Mouse (Mus musculus) stomach, postnatal 0 days (tissue): ENCODE data around the gene Nek10. TPM values are rescaled to one million over a fixed set of nuclear protein-coding genes. Genes with fewer than 3 reads are reported as not detected.
A peak's percentile ranks its signal among the peaks of the same experiment; 100 is the strongest.

ENCODE experiments used
- ATAC-seq: fragments of 200-750 bp; cut with Nextera tagmentation; 2 replicates; pipeline ENCODE4 v1.8.0; 2017; ENCODE audit not compliant: low FRiP score, low TSS enrichment
- DNase-seq: peaks from one replicate; pipeline ENCODE4 v3.0.0-alpha.2; 2016; ENCODE audit warnings: low spot score
- H3K27ac ChIP-seq: fragments of 300-500 bp; sonication (generic); replicated peaks from 2 replicates; pipeline ENCODE4 v1.5.1; 2014; ENCODE audit warnings: mild to moderate bottlenecking, control low read depth
- H3K27me3 ChIP-seq: fragments of 300-500 bp; sonication (generic); 2 replicates; pipeline ENCODE4 v1.6.1; 2014; ENCODE audit warnings: low read length; ENCODE audit not compliant: control insufficient read depth, insufficient read depth
- H3K36me3 ChIP-seq: fragments of 300-500 bp; sonication (generic); 2 replicates; pipeline ENCODE4 v1.6.1; 2014; ENCODE audit warnings: low read length, mixed read lengths; ENCODE audit not compliant: control insufficient read depth, insufficient read depth
- H3K4me1 ChIP-seq: fragments of 300-500 bp; sonication (generic); replicated peaks from 2 replicates; pipeline ENCODE4 v1.6.1; 2014; ENCODE audit warnings: antibody characterized with exemption; ENCODE audit not compliant: control insufficient read depth, insufficient read depth
- H3K4me2 ChIP-seq: fragments of 300-500 bp; sonication (generic); replicated peaks from 2 replicates; pipeline ENCODE4 v1.6.1; 2014; ENCODE audit warnings: low read depth, mild to moderate bottlenecking, control low read depth, moderate library complexity
- H3K4me3 ChIP-seq: fragments of 300-500 bp; sonication (generic); 2 replicates; pipeline ENCODE4 v1.5.1; 2014; ENCODE audit warnings: low read depth, low read length, control low read depth
- H3K9ac ChIP-seq: fragments of 300-500 bp; sonication (generic); 2 replicates; pipeline ENCODE4 v1.6.1; 2014; ENCODE audit warnings: mild to moderate bottlenecking, low read length, control low read depth, mixed read lengths
- H3K9me3 ChIP-seq: fragments of 300-500 bp; sonication (generic); 2 replicates; pipeline ENCODE4 v1.6.1; 2016; ENCODE audit warnings: low read length; ENCODE audit not compliant: control insufficient read depth
- CTCF ChIP-seq: IDR thresholded peaks from 2 replicates; pipeline ENCODE4 v1.5.1; 2016; ENCODE audit warnings: antibody characterized with exemption, low read depth, mild to moderate bottlenecking, moderate library complexity
- EP300 ChIP-seq: optimal IDR thresholded peaks from 2 replicates; pipeline ENCODE3; 2016; ENCODE audit warnings: antibody characterized with exemption
- WGBS: fragments of 180-500 bp; shearing (Covaris S2); extraction: QIAGEN DNeasy Blood & Tissue Kit; methylation state at CpG from one replicate; pipeline ENCODE4 v1.1.7; 2014; 5-methylcytosine and 5-hydroxymethylcytosine counted together
- polyA plus RNA-seq: library from polyadenylated mRNA; unstranded; fragments of >200 nt; fragmentation: Nextera tagmentation; extraction: Ambion mirVana; gene quantifications from 2 replicates; pipeline ENCODE4 v1.2.1, GENCODE M21; 2015

Nek10 gene
- polyA plus RNA-seq, 1 experiment from 2014 or later: 0.02 TPM

GRCm38 (mm10) chr14:14833498-14833897, 30.3 kb downstream of the Nek10 start:
- no peak for TF ChIP-seq EP300
- TF ChIP-seq CTCF: no peak
- Histone ChIP-seq H3K4me1 (peaks cover 2% of the 10 kb centered on the region; the same call in 1 of the 2 replicates), H3K9ac (no peak overlapping the region), H3K9me3 (no peaks in the 10 kb centered on the region), H3K4me2 (no peak overlapping the region), H3K4me3 (no peak overlapping the region), H3K27me3 (no peaks in the 10 kb centered on the region), H3K36me3 (no peaks in the 10 kb centered on the region), H3K27ac (no peak overlapping the region)
- 77% methylated on average over 1 of the region's 1 CpGs for WGBS
- DNase-seq (no peak), ATAC-seq (no peak)

DNA sequence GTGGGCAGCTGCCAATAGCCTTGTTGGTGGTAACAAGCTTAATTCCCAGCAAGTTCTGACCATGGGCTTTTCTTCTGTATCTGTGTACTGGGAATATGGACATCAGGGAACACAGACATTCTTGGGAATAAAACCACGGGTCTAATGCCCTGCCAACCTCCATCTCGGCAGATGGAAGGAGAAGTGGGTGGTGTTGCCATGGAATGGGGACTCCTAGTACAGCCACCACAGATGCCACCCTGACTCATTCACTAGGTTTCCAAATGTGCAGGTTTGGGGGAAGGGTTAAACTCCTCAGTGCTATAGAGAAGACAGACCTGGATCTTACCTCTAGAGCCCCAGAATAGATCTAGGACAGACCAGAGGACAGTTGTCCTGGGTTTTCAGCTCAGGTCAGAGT, 31.1 kb downstream of the Nek10 start:
- H3K36me3 ChIP-seq: no peaks in the 10 kb centered on the region
- no peak overlapping the region for H3K4me2 ChIP-seq
- no peaks in the 10 kb centered on the region for H3K27me3 ChIP-seq
- H3K9ac ChIP-seq: no peak overlapping the region
- H3K27ac ChIP-seq: no peak overlapping the region
- no peak overlapping the region for H3K4me3 ChIP-seq
- H3K4me1 ChIP-seq: peaks cover 2% of the 10 kb centered on the region; the same call in 1 of the 2 replicates
- TF ChIP-seq EP300 (no peak), CTCF (no peak)
- DNase-seq: no peak
- no peak for ATAC-seq
- WGBS: 88% methylated on average over 2 of the region's 2 CpGs
- no peaks in the 10 kb centered on the region for H3K9me3 ChIP-seq

DNA sequence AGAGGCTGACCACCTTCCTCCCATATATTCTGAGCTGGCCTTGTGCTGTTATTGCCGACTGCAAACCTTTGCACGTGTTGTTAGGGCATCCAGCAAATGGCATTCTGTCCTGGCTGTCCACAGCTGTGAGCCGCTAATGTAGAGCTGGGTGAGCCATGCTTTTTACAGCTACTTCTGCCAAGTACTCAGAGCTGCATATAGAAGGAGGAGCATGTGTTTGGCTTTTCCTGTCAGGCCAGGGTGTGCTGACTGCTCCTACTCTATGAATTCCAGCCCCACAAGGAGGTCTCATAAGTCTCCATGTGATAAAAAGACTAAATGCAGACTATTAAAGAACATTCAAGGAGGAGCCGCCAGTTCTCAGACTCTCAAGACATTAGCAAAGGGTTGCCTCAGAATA, 34.4 kb downstream of the Nek10 start:
- Histone ChIP-seq H3K4me1 (peaks cover 2% of the 10 kb centered on the region; the same call in 1 of the 2 replicates), H3K4me3 (no peak overlapping the region), H3K4me2 (no peak overlapping the region), H3K36me3 (no peaks in the 10 kb centered on the region), H3K9me3 (no peaks in the 10 kb centered on the region), H3K27ac (0 out of 2 replicates have a peak overlapping the region, but pooled peaks have one; percentile 53), H3K9ac (no peak overlapping the region), H3K27me3 (no peaks in the 10 kb centered on the region)
- ATAC-seq (no peak), DNase-seq (no peak)
- no peak for TF ChIP-seq EP300
- no peak for TF ChIP-seq CTCF
- WGBS: 47% methylated on average over 4 of the region's 4 CpGs

- no peaks in the 10 kb centered on the region for H3K36me3 ChIP-seq
- no peak overlapping the region for H3K9ac ChIP-seq
- no peak overlapping the region for H3K4me3 ChIP-seq
- TF ChIP-seq EP300: no peak
- no peak for TF ChIP-seq CTCF
- H3K9me3 ChIP-seq: no peaks in the 10 kb centered on the region
- ATAC-seq: no peak
- H3K27ac ChIP-seq: no peak overlapping the region
- DNase-seq: no peak
- no peaks in the 10 kb centered on the region for H3K27me3 ChIP-seq
- H3K4me1 ChIP-seq: no peaks in the 10 kb centered on the region; the same call in 1 of the 2 replicates
- WGBS: 22% methylated on average over 1 of the region's 1 CpGs
- H3K4me2 ChIP-seq: no peak overlapping the region
Measured at GRCm38 (mm10) chr14:14838109-14838508, 34.9 kb downstream of the Nek10 start.

GRCm38 (mm10) chr14:14842734-14843530, 39.7 kb downstream of the Nek10 start:
- no peaks in the 10 kb centered on the region for H3K9me3 ChIP-seq
- no peak for TF ChIP-seq CTCF
- no peak for TF ChIP-seq EP300
- H3K4me2 ChIP-seq: no peak overlapping the region
- no peak overlapping the region for H3K4me3 ChIP-seq
- no peak overlapping the region for H3K27ac ChIP-seq
- no peak overlapping the region for H3K9ac ChIP-seq
- DNase-seq (peak; percentile 27), ATAC-seq (peak; percentile 64; the same call in 1 of the 2 replicates)
- H3K36me3 ChIP-seq: no peaks in the 10 kb centered on the region
- no peaks in the 10 kb centered on the region for H3K4me1 ChIP-seq
- H3K27me3 ChIP-seq: no peaks in the 10 kb centered on the region
- 61% methylated on average over 8 of the region's 8 CpGs for WGBS

DNA sequence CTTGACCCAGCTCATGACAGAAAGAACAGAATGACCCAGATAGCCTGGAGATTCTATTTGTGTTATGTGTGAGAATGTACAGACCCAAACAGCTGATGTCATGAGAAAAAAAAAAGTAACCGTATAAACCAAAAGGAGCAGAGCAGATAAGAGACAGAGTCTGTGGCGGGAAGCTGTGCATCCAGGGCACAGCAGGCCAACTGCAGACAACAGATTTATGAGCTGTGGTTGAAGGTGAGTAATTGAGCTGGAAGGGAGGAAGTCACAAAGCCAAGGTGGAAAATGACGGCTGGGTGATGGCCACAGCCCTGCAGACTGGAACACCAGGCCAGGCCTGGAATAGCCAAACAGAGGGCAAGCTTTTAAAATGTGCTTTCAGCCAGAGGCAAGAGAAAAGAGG, 49.6 kb downstream of the Nek10 start:
- Histone ChIP-seq H3K27me3 (no peaks in the 10 kb centered on the region), H3K4me1 (no peaks in the 10 kb centered on the region), H3K36me3 (no peaks in the 10 kb centered on the region), H3K4me2 (no peak overlapping the region), H3K9ac (no peak overlapping the region), H3K27ac (no peak overlapping the region), H3K9me3 (no peaks in the 10 kb centered on the region), H3K4me3 (no peak overlapping the region)
- TF ChIP-seq EP300 (no peak), CTCF (no peak)
- DNase-seq (no peak), ATAC-seq (no peak)
- WGBS: 31% methylated on average over 3 of the region's 3 CpGs
